Mouse (Mus musculus) hindbrain, embryonic 13.5 days (tissue): Measurements from ENCODE around the gene Top1. TPM values are rescaled to one million over a fixed set of nuclear protein-coding genes. Genes with fewer than 3 reads are reported as not detected.
A peak's percentile ranks its signal among the peaks of the same experiment; 100 is the strongest.

Experiments
- ATAC-seq: fragments of 200-750 bp; cut with Nextera tagmentation; 2 replicates; pipeline ENCODE4 v1.8.0; 2017; ENCODE audit warnings: moderate TSS enrichment; ENCODE audit not compliant: low FRiP score
- H3K27ac ChIP-seq: fragments of 300-500 bp; sonication (generic); 2 replicates; pipeline ENCODE4 v1.5.1; 2015; ENCODE audit warnings: inconsistent platforms, mild to moderate bottlenecking, moderate library complexity
- H3K27me3 ChIP-seq: fragments of 300-500 bp; sonication (generic); 2 replicates; pipeline ENCODE4 v1.6.1; 2015; ENCODE audit warnings: mild to moderate bottlenecking, inconsistent platforms
- H3K36me3 ChIP-seq: fragments of 300-500 bp; sonication (generic); 2 replicates; pipeline ENCODE4 v1.6.1; 2015; ENCODE audit warnings: mild to moderate bottlenecking, inconsistent platforms
- H3K4me1 ChIP-seq: fragments of 300-500 bp; sonication (generic); replicated peaks from 2 replicates; pipeline ENCODE4 v1.6.1; 2015; ENCODE audit warnings: inconsistent platforms
- H3K4me2 ChIP-seq: fragments of 300-500 bp; sonication (generic); 2 replicates; pipeline ENCODE4 v1.6.1; 2015; ENCODE audit warnings: inconsistent platforms, mild to moderate bottlenecking, moderate library complexity
- H3K4me3 ChIP-seq: fragments of 300-500 bp; sonication (generic); 2 replicates; pipeline ENCODE4 v1.5.1; 2015; ENCODE audit warnings: mild to moderate bottlenecking, inconsistent platforms
- H3K9ac ChIP-seq: fragments of 300-500 bp; sonication (generic); 2 replicates; pipeline ENCODE4 v1.6.1; 2015; ENCODE audit warnings: mild to moderate bottlenecking, inconsistent platforms
- H3K9me3 ChIP-seq: fragments of 300-500 bp; sonication (generic); 2 replicates; pipeline ENCODE4 v1.6.1; 2016; ENCODE audit warnings: inconsistent platforms
- WGBS: fragments of 180-500 bp; shearing (Covaris S2); methylation state at CpG from one replicate; pipeline ENCODE4 v1.1.7; 2015; 5-methylcytosine and 5-hydroxymethylcytosine counted together
- polyA plus RNA-seq: library from polyadenylated mRNA; unstranded; fragments of >200 nt; fragmentation: Nextera tagmentation; extraction: Ambion mirVana; gene quantifications from 2 replicates; pipeline ENCODE4 v1.2.1, GENCODE M21; 2015

Gene Top1
- polyA plus RNA-seq = 98.4 and 98.6 TPM in 2 replicates

DNA sequence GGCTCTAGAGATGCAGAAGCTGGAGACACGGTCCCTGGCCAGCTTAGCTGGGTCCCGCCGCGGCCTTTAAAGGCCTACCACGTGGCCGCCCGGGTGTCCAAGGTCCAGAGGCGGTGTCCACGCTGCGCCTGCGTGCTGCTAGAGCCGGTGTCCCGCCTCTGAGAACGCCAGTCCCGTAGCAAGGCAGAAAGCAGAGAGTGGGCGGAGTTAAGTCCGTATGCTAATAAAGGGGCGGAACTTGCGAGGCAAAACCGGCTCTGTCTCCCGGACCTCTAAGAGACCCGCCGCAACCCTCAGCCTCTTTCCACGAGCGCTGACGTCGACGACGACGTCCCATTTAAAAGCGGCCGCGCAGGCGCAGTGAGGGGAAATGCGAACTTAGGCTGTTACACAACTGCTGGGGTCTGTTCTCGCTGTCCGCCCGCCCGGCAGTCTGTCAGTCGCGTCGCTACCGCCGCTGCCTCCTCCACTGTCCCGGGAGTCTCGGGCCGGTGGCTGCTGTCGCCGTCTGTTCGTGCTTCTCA, at the start of gene Top1:
Gene Top1 (plus strand): TSS at position 275 of the 524 bp plus-strand sequence.
- H3K27me3 ChIP-seq = no peaks in the 10 kb centered on the region
- no peaks in the 10 kb centered on the region for H3K9me3 ChIP-seq
- H3K4me2 ChIP-seq = peak within 1 kb of the TSS; percentile 71
- ATAC-seq = peak; percentile 99
- H3K4me3 ChIP-seq = peak within 1 kb of the TSS; percentile 99
- H3K27ac ChIP-seq = peak within 1 kb of the TSS; percentile 100
- WGBS = under 1% methylated on average over 50 of the region's 50 CpGs
- H3K9ac ChIP-seq = peak within 1 kb of the TSS; percentile 100
- no peaks in the 10 kb centered on the region for H3K36me3 ChIP-seq
- H3K4me1 ChIP-seq = peaks cover 25% of the 10 kb centered on the region

GRCm38 (mm10) chr2:160597582-160598281, 48.0 kb upstream of the Top1 start:
- Histone ChIP-seq H3K9ac (no peak overlapping the region), H3K9me3 (no peaks in the 10 kb centered on the region), H3K4me1 (no peaks in the 10 kb centered on the region), H3K27ac (no peak overlapping the region), H3K4me3 (no peak overlapping the region), H3K4me2 (0 out of 2 replicates have a peak overlapping the region, but pooled peaks have one; percentile 19), H3K36me3 (no peaks in the 10 kb centered on the region), H3K27me3 (peaks cover 27% of the 10 kb centered on the region)
- WGBS = 37% methylated on average over 12 of the region's 12 CpGs
- peak; percentile 71 for ATAC-seq

DNA sequence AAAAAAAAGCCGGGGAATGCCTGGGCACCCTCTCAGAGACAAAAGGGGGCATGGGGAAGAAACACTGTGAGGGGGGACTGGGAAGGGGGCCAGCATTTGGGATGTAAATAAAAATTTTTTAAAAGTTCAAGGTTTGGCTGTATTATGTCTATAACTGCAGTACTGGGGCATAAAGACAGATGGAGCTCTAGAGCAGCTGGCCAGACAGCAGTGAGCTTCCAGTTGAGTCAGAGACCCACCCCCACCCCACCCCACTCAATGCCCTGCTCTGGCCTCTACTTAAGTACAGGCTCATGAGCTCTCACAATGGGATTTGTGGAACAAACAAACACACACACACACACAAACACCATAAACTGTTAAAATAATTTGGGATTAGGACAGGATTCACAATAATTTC, 43.9 kb upstream of the Top1 start:
- no peak overlapping the region for H3K27ac ChIP-seq
- no peaks in the 10 kb centered on the region for H3K4me1 ChIP-seq
- H3K27me3 ChIP-seq = peaks cover 6% of the 10 kb centered on the region; the same call in 1 of the 2 replicates
- no peaks in the 10 kb centered on the region for H3K9me3 ChIP-seq
- no peaks in the 10 kb centered on the region for H3K36me3 ChIP-seq
- no peak for ATAC-seq
- WGBS = 53% methylated on average over 1 of the region's 1 CpGs
- H3K9ac ChIP-seq = no peak overlapping the region
- no peak overlapping the region for H3K4me3 ChIP-seq
- H3K4me2 ChIP-seq = no peak overlapping the region

GRCm38 (mm10) chr2:160603154-160603933, 42.3 kb upstream of the Top1 start:
- H3K9me3 ChIP-seq = no peaks in the 10 kb centered on the region
- H3K36me3 ChIP-seq = no peaks in the 10 kb centered on the region
- H3K27me3 ChIP-seq = no peaks in the 10 kb centered on the region
- 67% methylated on average over 10 of the region's 10 CpGs for WGBS
- no peaks in the 10 kb centered on the region for H3K4me1 ChIP-seq
- H3K4me3 ChIP-seq = no peak overlapping the region
- H3K27ac ChIP-seq = no peak overlapping the region
- no peak overlapping the region for H3K9ac ChIP-seq
- H3K4me2 ChIP-seq = no peak overlapping the region
- ATAC-seq = no peak

DNA sequence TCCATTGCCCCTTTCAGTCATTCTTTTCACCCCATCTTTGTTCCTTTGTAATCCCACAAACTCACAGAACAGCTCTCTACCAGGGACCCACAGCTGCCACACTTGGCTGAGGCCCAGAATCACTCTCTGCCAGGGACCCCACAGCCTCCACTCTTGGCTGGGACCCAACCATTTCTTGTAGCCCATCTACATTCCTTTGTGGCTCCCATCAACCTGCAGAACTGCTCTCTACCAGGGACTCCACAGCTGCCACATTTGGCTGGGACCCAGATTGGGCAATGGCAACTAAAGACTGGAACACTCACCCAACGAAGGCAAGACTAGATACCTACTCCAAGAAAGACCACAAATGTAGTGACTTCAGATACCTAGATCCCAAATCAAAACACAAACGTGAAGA, 35.7 kb upstream of the Top1 start:
- H3K4me1 ChIP-seq = no peaks in the 10 kb centered on the region
- WGBS = 67% methylated on average over 2 of the region's 2 CpGs
- no peaks in the 10 kb centered on the region for H3K9me3 ChIP-seq
- H3K4me2 ChIP-seq = no peak overlapping the region
- no peak overlapping the region for H3K9ac ChIP-seq
- H3K27ac ChIP-seq = no peak overlapping the region
- peak; percentile 66; the same call in 1 of the 2 replicates for ATAC-seq
- no peaks in the 10 kb centered on the region for H3K27me3 ChIP-seq
- H3K36me3 ChIP-seq = no peaks in the 10 kb centered on the region
- H3K4me3 ChIP-seq = no peak overlapping the region

- WGBS = 81% methylated on average over 5 of the region's 5 CpGs
- Histone ChIP-seq H3K27me3 (no peaks in the 10 kb centered on the region), H3K9ac (no peak overlapping the region), H3K4me1 (peaks cover under 1% of the 10 kb centered on the region; the same call in 1 of the 2 replicates), H3K9me3 (no peaks in the 10 kb centered on the region), H3K27ac (no peak overlapping the region), H3K4me2 (no peak overlapping the region), H3K4me3 (no peak overlapping the region), H3K36me3 (no peaks in the 10 kb centered on the region)
- ATAC-seq = no peak
These were observed 32.3 kb upstream of the Top1 start for GRCm38 (mm10) chr2:160613186-160613919.

DNA sequence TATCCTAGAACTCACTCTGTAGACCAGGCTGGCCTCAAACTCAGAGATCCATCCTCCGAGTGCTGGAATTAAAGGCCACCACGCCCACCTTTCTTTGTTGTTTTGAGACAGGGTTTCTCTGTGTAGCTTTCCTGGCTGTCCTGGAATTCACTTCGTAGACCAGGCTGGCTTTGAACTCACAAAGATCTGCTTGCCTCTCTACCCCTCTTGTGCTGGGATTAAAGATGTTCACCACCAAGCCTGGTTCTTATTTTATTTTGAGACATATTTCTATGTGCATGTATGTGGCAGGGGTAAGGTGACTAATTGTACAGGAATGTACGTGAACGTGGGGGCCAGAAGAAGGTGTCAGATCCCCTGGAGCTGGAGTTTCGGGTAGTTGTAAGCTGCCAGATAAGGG, 27.9 kb upstream of the Top1 start:
- Histone ChIP-seq H3K27ac (no peak overlapping the region), H3K4me3 (no peak overlapping the region), H3K9me3 (no peaks in the 10 kb centered on the region), H3K4me1 (peaks cover 11% of the 10 kb centered on the region), H3K36me3 (no peaks in the 10 kb centered on the region), H3K9ac (no peak overlapping the region), H3K27me3 (no peaks in the 10 kb centered on the region), H3K4me2 (no peak overlapping the region)
- 88% methylated on average over 6 of the region's 6 CpGs for WGBS
- ATAC-seq = no peak

DNA sequence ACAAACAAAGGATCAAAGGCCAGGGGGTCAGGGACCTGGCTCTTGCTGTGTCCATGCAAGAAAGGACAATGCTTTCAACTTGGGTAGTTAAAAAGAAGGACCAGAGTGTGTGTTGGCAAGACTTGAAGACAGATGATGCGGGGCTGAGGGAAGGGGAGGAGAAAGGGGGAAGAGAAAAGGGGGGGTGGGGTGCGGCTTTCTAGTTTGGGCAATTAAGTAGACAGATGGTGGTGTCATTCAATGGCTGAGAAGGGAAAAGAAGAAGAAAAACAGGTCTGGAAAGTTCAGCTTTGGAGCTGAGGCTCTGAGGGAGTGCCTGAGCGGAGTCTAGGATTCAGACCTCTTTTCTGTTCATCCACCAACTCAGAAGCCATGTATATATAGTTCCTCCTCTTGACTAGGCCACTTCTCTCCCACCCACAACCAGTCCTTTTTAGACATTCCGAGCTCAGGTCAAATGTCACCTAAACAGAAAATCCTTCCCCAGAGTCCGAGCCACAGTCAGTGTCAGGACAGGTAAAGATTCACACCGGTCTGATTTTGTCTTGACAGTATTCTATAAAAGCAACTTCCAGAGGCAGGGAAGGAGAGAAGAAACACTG, 27.0 kb upstream of the Top1 start:
- Histone ChIP-seq H3K27ac (no peak overlapping the region), H3K9me3 (no peaks in the 10 kb centered on the region), H3K4me1 (peaks cover 11% of the 10 kb centered on the region), H3K36me3 (no peaks in the 10 kb centered on the region), H3K27me3 (no peaks in the 10 kb centered on the region), H3K4me3 (no peak overlapping the region), H3K4me2 (no peak overlapping the region), H3K9ac (no peak overlapping the region)
- ATAC-seq = no peak
- 39% methylated on average over 6 of the region's 6 CpGs for WGBS

- 84% methylated on average over 5 of the region's 5 CpGs for WGBS
- H3K4me1 ChIP-seq = peaks cover 11% of the 10 kb centered on the region
- H3K27me3 ChIP-seq = no peaks in the 10 kb centered on the region
- no peaks in the 10 kb centered on the region for H3K36me3 ChIP-seq
- no peaks in the 10 kb centered on the region for H3K9me3 ChIP-seq
- no peak overlapping the region for H3K4me3 ChIP-seq
- no peak for ATAC-seq
- no peak overlapping the region for H3K4me2 ChIP-seq
- H3K9ac ChIP-seq = no peak overlapping the region
- no peak overlapping the region for H3K27ac ChIP-seq
These were observed 26.4 kb upstream of the Top1 start for GRCm38 (mm10) chr2:160619300-160619699.

- no peak overlapping the region for H3K4me2 ChIP-seq
- H3K27ac ChIP-seq = no peak overlapping the region
- H3K9me3 ChIP-seq = no peaks in the 10 kb centered on the region
- 56% methylated on average over 9 of the region's 9 CpGs for WGBS
- no peaks in the 10 kb centered on the region for H3K27me3 ChIP-seq
- no peak overlapping the region for H3K4me3 ChIP-seq
- no peak overlapping the region for H3K9ac ChIP-seq
- ATAC-seq = no peak
- H3K36me3 ChIP-seq = no peaks in the 10 kb centered on the region
- H3K4me1 ChIP-seq = peaks cover 11% of the 10 kb centered on the region
These were observed 25.9 kb upstream of the Top1 start for GRCm38 (mm10) chr2:160619831-160620230.

DNA sequence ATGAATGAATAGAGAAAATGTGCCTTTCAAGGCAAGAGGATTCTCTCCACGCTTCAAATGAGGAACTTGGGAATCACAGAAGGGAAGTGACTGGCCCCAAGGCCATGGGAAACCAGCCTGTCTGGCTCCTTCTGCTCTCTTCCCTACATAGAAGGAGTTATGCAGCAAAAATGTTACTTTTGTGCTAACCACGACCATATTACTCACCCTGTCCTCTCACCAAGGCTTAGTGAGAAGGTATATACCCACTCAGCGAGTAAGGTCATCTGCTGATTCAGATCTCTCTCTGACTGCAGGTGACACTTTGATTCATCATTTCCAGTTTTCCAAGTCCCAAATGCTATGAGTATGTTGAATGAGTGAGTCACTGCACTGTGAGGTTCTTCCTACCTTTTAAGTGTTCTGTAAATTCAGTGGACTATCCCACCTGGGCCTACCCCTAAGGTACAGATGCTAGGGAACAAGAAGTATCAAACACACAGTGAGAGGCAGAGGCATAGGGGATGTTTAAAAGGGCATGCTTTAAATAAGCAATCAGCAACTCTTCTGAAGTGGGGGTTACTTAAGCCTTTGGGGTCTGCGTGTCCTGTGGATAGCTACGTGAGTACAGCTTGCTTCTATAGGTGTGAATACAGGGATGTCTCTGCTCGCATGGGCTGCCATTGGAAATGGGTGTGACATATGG, 25.3 kb upstream of the Top1 start:
- Histone ChIP-seq H3K27ac (no peak overlapping the region), H3K4me1 (peaks cover 11% of the 10 kb centered on the region), H3K4me2 (no peak overlapping the region), H3K9me3 (no peaks in the 10 kb centered on the region), H3K4me3 (no peak overlapping the region), H3K27me3 (no peaks in the 10 kb centered on the region), H3K9ac (no peak overlapping the region), H3K36me3 (no peaks in the 10 kb centered on the region)
- no peak for ATAC-seq
- WGBS = 79% methylated on average over 6 of the region's 6 CpGs
